ENCODE assay signal across 9 mouse cellular contexts in genomic region chr2:64096721-64097411, GRCm38 (mm10). TPM values are rescaled to one million over a fixed set of nuclear protein-coding genes. Genes with fewer than 3 reads are reported as not detected.
DNase-seq lines count a peak whose midpoint lies in the region; ATAC-seq lines count a peak whose summit lies in the region.
"Had no signal": no experiment of that assay in that cellular context is flagged by ENCODE, and none has a peak within 500 bp of the region (broad histone marks: within the 10 kb centered on the region; RNA-seq: fewer than 3 reads in every experiment).

No protein-coding gene starts in this region.

- H3K27ac ChIP-seq in heart, embryonic 12.5 days (ENCODE audit: poor library complexity, severe bottlenecking) = 0 out of 2 replicates have a peak overlapping the region, but pooled peaks have one; percentile 1
- H3K27ac ChIP-seq in hindbrain, embryonic 13.5 days = peak overlapping the region; percentile 99
- H3K27ac ChIP-seq in midbrain, embryonic 15.5 days = peak overlapping the region; percentile 96

- ATAC-seq in heart, embryonic 12.5 days (ENCODE audit: insufficient number of reproducible peaks, low FRiP score) = no peak
- no peak for ATAC-seq in hindbrain, embryonic 13.5 days (ENCODE audit: low FRiP score)
- ATAC-seq in midbrain, embryonic 15.5 days (replicated peaks) = no peak

- peaks cover 9% of the 10 kb centered on the region; the same call in 1 of the 2 replicates for H3K4me1 ChIP-seq in heart, embryonic 12.5 days (replicated peaks)
- H3K4me1 ChIP-seq in hindbrain, embryonic 13.5 days (replicated peaks) = peaks cover 37% of the 10 kb centered on the region
- H3K4me1 ChIP-seq in midbrain, embryonic 15.5 days = peaks cover 22% of the 10 kb centered on the region

- H3K4me2 ChIP-seq in heart, embryonic 12.5 days = peak overlapping the region; percentile 59
- peak overlapping the region; percentile 70 for H3K4me2 ChIP-seq in hindbrain, embryonic 13.5 days
- peak overlapping the region; percentile 93 for H3K4me2 ChIP-seq in midbrain, embryonic 15.5 days

- no peaks in the 10 kb centered on the region for H3K9me3 ChIP-seq in heart, embryonic 12.5 days (replicated peaks)
- H3K9me3 ChIP-seq in hindbrain, embryonic 13.5 days = no peaks in the 10 kb centered on the region
- no peaks in the 10 kb centered on the region for H3K9me3 ChIP-seq in midbrain, embryonic 15.5 days

- H3K4me3 ChIP-seq in heart, embryonic 12.5 days = peak overlapping the region; percentile 94
- H3K4me3 ChIP-seq in hindbrain, embryonic 13.5 days = peak overlapping the region; percentile 77
- H3K4me3 ChIP-seq in midbrain, embryonic 15.5 days = peak overlapping the region; percentile 78

- no peaks in the 10 kb centered on the region for H3K36me3 ChIP-seq in heart, embryonic 12.5 days
- no peaks in the 10 kb centered on the region for H3K36me3 ChIP-seq in hindbrain, embryonic 13.5 days
- H3K36me3 ChIP-seq in midbrain, embryonic 15.5 days (replicated peaks) = no peaks in the 10 kb centered on the region

- peak overlapping the region; percentile 60 for H3K9ac ChIP-seq in heart, embryonic 12.5 days
- peak overlapping the region; percentile 96 for H3K9ac ChIP-seq in hindbrain, embryonic 13.5 days
- H3K9ac ChIP-seq in midbrain, embryonic 15.5 days = peak overlapping the region; percentile 86

- no peak for DNase-seq in heart, postnatal 4 days
- DNase-seq in embryo, embryonic 10 days (ENCODE audit: low spot score) = peak; percentile 45
- DNase-seq in layer of hippocampus, adult 11-12 months (ENCODE audit: low spot score) = no peak
- no peak for DNase-seq in cerebellum, postnatal 4 days (ENCODE audit: low spot score in 2 of 2)
- DNase-seq in cerebellum, postnatal 14 days = no peak

- 2% methylated on average over 12 of the region's 12 CpGs for WGBS in heart, embryonic 12.5 days
- under 1% methylated on average over 12 of the region's 12 CpGs for WGBS in hindbrain, embryonic 13.5 days
- 1% methylated on average over 12 of the region's 12 CpGs for WGBS in midbrain, embryonic 15.5 days

- no peaks in the 10 kb centered on the region for H3K27me3 ChIP-seq in heart, embryonic 12.5 days (replicated peaks)
- no peaks in the 10 kb centered on the region for H3K27me3 ChIP-seq in hindbrain, embryonic 13.5 days
- no peaks in the 10 kb centered on the region for H3K27me3 ChIP-seq in midbrain, embryonic 15.5 days (replicated peaks)

RNA-seq across cellular contexts. Expression of gene Fign, which starts 1.0 kb away (rescaled TPM):
- 13.4 and 13.6 TPM in 2 replicates for polyA plus RNA-seq in heart, embryonic 12.5 days (2016; fragmentation: Nextera tagmentation; extraction: Ambion mirVana)
- total RNA-seq in heart, postnatal 4 days (2021) = 10 to 100 TPM in 1 of 2 experiments, 1 to 10 TPM in 1; 8.5 to 10.7 TPM
- polyA plus RNA-seq in hindbrain, embryonic 13.5 days (2015; fragmentation: Nextera tagmentation; extraction: Ambion mirVana) = 16.9 and 17.8 TPM in 2 replicates
- 20.1 and 23.4 TPM in 2 replicates for polyA plus RNA-seq in midbrain, embryonic 15.5 days (2015; fragmentation: Nextera tagmentation; extraction: Ambion mirVana)
- total RNA-seq: common myeloid progenitor, adult 5-6 weeks had no signal

Comparison
In these comparisons a context has a peak if more than half of its experiments do, and no peak if none do; other contexts are left out.
1. H3K27ac ChIP-seq: peak in every context shown above with its lines; median percentile 99 in hindbrain, embryonic 13.5 days; 96 in midbrain, embryonic 15.5 days; 1 in heart, embryonic 12.5 days.